Mouse (Mus musculus) heart, postnatal 4 days (tissue): ENCODE results near the gene Ptprh. TPM values are rescaled to one million over a fixed set of nuclear protein-coding genes. Genes with fewer than 3 reads are reported as not detected.
"Not testable (repeated sequence)": the region's sequence is repeated elsewhere in the genome, so short reads cannot be mapped to it uniquely, and the experiment has no call there.

Experiments
- DNase-seq: peaks from one replicate; pipeline ENCODE4 v3.0.0; 2021
- total RNA-seq, 2 experiments: library from RNA; stranded (reverse); gene quantifications; 2 replicates each; pipeline ENCODE4 v1.2.3; 2021

The Ptprh gene
- total RNA-seq, 2 experiments from 2014 or later, result not detected

DNA sequence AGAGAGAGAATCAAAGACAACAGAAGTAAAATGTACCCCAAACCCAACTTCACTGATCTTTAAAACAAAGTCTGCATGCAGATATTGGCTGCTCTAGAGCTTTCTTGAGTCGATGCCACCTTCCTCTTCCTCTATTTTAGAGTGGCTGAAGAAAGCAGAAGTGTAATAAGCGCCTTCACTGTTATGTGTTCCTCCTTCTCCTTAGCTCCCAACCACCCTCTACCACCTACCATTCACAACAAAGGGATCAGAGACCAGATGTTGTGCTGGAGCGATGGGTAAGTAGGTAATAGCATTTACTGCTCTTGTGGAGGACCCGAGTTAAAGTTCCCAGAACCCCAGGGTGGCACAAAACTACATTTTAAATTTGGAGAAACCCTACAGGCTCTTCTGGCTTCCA, 6.8 kb downstream of the Ptprh start:
- not testable (repeated sequence) for DNase-seq

DNA sequence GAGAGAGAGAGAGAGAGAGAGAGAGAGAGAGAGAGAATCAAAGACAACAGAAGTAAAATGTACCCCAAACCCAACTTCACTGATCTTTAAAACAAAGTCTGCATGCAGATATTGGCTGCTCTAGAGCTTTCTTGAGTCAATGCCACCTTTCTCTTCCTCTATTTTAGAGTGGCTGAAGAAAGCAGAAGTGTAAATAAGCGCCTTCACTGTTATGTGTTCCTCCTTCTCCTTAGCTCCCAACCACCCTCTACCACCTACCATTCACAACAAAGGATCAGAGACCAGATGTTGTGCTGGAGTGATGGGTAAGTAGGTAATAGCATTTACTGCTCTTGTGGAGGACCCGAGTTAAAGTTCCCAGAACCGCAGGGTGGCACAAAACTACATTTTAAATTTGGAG, 22.4 kb downstream of the Ptprh start:
- DNase-seq, result not testable (repeated sequence)

DNA sequence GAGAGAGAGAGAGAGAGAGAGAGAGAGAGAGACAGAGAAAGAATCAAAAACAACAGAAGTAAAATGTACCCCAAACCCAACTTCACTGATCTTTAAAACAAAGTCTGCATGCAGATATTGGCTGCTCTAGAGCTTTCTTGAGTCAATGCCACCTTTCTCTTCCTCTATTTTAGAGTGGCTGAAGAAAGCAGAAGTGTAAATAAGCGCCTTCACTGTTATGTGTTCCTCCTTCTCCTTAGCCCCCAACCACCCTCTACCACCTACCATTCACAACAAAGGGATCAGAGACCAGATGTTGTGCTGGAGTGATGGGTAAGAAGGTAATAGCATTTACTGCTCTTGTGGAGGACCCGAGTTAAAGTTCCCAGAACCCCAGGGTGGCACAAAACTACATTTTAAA, 31.5 kb downstream of the Ptprh start:
- not testable (repeated sequence) for DNase-seq

DNA sequence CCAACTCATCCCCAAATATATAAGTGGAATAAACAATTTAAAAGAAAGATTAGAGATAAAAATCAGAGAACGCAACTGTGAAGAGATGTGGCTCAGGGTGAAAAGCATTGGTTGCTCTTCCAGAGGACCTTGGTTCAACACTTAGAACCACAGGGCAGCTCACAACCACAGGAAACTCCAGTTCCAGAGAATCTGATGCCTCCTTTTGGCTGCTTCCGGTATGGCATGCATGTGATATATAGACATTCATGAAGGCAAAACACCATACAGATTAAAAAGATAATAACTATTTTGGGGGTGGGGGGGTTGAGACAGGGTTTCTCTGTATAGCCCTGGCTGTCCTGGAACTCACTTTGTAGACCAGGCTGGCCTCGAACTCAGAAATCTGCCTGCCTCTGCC, 41.2 kb downstream of the Ptprh start:
- DNase-seq, result no peak

DNA sequence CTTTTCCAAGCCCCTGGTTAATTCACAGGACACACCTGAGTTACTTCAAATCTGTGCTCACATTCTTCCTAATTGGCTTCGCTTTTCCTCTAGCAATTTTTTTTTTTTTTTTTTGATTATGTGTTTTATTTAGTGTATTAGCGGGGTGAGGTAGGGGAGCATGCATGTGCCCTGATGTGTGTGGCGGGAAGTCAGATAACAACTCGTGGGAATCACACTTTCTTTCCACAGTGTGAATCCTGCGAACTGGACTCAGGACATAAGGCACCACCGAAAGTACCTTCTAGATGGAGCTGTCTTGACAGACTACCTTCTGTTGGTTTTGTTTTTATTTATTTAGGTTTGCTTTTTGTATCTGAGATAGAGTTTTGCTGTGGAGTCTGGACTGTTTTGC, 46.7 kb downstream of the Ptprh start:
- DNase-seq, result no peak

DNA sequence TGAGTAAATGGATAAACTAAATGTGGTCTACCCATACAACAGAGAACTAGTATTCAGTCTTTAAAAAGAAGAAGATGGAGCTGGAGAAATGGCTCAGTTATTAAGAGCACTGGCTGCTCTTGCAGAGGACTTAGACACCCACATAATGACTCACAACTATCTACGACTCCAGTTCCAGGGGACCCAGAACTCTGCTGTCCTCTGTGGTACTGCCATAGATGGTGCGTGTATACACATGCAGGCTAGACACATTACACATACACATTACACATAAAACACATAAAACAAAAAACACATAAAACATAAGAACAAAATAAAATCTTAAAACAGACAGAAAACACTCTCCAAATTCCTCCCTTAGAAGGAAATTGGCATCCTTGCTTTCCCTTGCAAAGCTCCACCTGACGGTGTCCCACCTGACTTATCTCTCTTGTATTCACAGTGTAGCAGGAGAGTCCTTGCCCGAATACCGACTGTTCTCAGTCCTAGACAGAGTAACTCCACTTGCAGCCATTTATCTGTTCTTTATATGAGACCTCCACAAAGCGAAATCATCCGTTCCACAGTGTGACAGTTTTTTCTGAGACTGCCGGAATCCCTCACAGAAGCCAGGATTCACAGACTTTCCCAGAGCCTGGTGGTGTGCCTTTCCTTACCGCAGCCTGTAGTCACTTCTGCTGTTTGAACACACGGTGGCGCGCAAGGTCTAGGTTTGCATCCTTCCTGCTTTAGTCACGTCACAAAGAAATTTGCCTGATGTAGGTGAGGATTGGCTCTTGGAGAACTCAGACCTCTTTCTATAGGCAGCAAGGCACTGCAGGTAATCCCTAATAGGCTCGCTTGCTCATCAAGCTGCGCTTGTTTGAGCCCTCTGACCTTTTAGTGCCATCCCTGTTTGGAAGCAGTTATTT, 47.3 kb downstream of the Ptprh start:
- peak; percentile 78 for DNase-seq

DNA sequence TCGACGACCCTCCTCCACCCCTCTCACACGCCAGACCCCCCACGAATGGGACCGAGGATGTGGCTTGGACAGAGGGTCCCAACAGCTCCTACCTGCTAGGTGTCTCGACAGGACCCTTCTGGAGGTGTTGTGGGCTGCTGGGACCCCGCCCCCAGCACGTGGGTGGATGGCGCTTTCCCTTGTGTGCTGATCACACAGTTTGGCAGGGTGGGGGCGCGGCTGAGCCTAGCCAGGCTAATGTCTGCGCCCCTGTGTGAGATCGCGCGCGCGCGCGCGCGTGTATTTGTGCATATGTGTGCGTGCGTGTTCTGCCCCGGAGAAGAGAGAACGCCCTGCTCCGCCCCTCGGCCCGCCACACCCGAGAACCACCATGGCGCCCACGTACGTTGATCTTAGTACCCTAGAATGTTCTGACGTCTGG, 56.6 kb downstream of the Ptprh start, which contains the start of gene Syt5:
Gene Syt5 (minus strand): TSS at position 321 of the 421 bp plus-strand sequence.
- peak; percentile 17 for DNase-seq

DNA sequence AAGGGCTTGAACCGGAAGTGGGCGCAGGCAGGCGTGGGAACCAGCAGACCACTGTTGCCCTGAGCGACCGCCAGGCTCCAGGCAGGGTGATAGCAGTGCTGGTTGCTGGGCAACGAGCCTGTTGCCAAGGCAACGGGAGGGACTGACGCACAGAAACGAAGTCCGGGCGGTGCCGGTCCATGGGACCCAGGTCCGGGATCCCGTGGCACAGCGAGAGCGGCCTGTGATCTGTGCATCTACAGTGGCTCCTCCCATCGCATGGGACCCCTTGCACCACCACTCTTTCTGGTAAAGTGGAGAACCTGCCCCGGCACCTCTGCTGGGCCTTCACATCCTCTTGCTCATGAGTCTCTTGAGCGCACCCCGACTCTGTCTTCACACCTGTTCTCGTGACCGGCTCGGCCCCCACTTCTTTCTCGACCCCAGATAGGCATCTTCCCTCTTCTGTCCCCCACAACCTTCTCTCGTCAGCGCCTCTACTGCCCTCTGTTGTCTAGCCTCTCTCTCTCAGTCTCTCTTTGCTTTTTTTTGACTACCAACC, 57.2 kb downstream of the Ptprh start:
- DNase-seq, result peak; percentile 77

DNA sequence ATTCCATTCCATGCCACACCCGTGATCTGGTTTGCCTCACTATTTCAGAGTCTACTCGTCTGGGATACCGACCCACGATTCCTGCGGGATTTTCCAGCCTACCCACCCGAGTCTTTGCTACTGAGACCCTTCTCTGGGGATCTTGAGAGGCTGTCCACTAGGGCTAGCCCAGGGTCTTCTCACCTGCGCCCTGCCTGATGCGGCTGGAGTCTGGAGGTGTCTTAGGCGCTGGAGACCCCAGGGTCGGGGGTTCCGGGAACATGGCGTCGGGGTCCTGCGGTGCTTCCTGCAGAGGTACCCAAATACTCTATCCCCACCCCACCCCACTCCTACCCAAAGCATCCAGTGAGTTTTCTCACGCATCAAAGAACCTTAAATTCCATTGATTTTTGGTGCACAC, 57.8 kb downstream of the Ptprh start:
- DNase-seq, result no peak

DNA sequence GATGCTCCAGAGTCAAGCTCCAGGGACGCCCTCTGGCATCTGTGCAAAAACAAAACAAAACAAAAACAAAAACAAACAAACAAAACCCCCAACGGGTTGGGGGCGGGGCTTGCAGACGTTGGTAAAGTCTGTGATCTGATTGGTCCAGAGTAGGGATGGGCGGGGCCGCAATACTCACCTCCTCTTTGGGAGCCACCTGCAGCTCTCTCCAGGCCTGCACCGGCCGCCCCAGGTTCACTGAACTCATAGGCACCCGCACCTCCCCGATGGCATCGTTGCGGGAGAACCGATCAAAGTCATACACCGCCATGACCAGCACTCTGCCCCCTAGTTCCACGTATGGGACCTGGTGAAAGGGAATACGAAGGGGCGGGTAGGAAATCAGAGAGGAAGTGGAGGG, 61.8 kb downstream of the Ptprh start:
- DNase-seq, result no peak

DNA sequence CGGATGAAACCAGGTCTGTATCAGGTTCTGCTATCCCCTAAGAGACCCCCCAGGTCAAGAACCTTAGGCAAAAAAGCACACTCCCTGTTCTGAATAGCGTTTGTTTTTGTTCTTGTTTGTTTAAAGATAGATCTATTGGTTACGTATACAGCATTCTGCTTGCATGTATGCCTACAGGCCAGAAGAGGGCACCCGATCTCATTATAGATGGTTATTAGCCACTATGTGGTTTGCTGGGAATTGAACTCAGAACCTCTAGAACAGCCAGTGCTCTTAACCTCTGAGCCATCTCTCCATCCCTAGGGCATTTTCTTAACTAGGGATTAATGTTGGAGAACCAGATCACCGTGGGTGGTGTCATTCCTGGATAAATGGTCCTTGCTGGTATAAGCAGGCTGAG, 62.5 kb downstream of the Ptprh start:
- no peak for DNase-seq

DNA sequence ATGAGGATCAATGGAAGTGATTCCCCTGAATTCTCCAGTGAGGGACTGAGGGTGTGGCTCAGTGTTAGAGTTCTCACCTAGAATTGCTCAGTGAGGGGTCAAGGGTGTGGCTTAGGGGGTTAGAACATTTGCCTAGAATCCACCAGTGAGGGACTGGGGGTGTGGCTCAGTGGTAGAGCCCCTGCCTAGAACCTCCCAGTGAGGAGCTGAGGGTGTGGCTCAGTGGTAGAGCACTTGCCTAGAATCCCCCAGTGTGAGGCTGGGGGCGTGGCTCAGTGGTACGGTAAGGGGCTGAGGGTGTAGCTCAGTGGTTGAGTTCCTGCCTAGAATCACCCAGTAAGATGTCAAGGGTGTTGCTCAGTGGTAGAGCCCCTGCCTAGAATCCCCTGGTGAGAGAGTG, 64.8 kb downstream of the Ptprh start:
- DNase-seq, result no peak

DNA sequence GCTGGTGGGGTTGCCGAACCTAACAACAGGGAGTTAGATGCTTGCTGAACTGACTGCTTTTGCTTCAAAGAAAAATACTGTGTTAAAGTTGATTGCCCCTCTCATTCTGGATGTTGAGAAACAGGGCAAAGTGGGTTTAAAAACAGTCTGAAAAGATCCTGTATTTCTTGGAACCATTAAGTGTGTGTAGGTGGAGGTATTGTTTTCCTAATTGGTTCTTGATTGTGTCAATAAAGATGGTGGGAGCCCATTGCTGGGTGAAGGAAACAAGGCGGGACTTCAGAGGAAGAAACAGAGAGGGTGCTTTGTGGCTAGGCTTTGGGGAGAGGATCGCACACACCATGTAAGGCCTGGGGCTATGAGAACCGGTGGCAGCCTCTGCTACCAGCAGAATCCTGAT, 66.7 kb downstream of the Ptprh start:
- DNase-seq, result no peak

DNA sequence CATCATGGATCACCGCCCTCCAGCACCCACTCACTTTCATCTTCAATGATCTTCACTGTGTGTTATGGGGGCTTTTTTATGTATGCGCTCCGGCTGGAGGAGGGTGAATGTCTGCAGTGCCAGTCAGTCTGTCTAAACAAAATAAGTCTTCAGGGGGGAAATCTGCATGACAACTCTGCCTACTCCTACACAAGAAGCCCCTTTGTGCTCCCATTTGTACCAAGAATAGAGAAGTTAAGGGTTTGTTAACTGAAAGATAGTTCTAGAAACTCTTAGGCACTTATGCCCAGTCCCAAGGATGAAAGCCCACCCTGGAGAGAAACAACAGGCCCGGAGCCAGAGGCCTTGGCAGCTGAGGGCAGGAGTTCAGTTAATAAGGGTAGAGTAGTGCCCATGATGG, 67.5 kb downstream of the Ptprh start:
- DNase-seq, result no peak

DNA sequence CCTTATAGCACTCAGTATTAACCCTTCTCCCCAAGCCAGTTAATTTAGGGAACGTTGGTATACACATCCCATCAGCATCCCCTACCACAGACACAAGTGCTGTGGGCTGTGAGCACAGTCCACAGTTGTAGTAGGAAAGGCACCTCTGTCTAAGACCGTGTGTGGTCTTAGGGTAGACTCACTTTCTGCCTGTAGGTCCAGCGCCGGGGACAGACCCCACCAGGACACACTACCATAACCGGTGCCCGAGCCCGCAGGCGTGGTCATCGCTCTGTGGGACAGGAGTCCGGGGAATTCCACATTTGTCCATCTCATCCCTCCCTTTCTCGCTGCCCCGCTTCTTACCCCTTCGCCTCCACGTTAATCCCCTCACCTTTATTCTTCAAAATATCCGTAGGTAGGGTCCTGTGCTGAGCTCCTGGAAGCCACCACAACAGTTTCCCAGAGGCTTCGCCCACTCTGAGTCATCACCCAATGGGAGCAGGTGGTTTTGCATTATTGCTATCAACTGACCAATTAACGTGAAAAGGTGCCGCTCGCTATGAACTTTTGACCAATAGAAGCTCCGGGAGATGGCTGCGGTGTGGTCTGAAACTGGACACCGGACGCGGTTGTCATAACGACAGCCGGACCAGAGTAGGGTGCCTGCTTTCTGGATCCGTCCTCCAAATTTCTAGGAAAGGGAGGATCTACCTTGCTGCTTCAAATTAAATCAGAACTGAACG, 71.7 kb downstream of the Ptprh start, which contains the start of gene Dnaaf3:
Gene Dnaaf3 (minus strand): TSS at position 449 of the 725 bp plus-strand sequence.
- DNase-seq, result peak; percentile 78

DNA sequence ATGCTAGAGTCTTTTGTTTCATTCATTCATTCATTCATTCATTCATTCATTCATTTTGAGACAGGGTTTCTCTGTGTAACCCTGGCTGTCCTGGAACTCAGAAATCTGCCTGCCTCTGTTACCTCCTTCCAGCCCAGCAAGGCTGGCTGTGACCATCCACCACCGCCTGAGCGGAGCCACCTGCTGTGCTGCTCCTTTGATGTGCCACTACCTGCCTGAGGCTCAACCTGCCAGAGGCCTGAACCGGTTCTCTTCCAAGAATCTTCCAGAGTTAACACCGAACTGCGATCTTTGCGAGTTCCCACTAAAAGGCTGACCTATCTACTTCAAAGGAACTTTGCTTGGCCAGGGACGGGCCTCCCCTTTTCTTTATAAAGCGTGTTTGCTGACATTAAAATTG, 73.7 kb downstream of the Ptprh start:
- DNase-seq, result not testable (repeated sequence)

DNA sequence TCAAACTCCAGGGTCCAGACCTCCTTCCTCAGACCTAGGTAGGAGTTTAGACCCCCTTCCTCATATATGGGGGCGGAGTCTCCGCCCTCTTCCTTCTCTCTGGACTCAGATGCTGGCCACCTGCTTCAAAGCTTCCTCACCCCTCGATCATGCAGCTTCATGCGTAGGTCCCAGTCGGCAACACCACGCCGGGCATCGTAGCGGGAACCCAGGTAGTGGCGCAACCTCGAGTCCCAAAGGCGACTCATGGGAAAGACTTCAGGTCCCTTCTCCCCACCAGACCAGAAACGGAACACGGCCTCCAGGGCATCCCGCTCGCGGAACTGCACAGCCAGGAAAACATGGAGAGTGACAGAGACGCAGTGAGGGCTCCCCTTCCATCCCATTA, 76.5 kb downstream of the Ptprh start:
- DNase-seq, result no peak

DNA sequence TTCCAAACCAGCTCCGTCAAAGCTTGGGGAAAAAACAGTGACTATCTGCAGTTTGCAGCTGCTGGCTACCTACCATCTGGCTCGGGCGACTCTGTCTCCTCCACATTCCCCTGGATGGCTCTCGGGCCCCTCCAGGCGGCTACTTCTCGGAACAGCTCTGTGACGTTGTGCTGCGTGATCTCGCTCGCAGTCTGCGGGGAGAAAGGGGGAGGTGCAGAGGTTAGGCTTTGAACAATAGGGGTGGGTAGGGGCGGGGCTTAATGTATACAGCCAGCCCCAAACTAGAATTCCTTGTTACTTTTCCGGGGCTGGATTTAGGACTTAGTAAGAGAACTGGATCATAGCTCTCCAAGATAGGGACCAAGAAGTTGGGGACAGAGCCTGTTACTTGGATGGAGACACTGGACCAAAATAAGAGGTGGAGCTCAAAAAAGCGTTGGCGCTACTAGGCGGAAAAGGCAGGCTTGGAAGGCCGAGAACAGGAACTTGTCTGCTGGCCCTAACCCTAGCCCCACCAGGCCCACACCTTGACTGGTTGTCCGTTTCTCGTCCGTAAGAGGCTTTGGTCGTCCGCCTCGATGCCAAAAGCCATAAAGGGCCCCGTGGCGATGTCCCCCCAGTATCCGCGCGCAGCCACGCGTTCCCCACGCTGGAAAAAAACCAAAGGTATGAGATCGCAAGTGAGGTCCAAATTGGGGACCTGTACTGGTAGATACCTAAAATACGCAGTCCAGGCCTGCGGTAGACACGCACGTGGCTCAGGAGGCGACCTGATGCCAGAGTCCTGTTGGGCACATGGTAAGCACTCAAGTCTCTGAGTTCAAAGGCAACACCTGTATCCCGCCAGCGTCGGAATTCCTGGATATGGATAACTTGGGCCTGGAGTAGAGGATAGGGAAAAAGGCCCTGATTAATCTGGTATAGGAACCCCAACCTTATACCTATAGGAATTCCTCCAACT, 77.2 kb downstream of the Ptprh start:
- DNase-seq, result peak; percentile 90

DNA sequence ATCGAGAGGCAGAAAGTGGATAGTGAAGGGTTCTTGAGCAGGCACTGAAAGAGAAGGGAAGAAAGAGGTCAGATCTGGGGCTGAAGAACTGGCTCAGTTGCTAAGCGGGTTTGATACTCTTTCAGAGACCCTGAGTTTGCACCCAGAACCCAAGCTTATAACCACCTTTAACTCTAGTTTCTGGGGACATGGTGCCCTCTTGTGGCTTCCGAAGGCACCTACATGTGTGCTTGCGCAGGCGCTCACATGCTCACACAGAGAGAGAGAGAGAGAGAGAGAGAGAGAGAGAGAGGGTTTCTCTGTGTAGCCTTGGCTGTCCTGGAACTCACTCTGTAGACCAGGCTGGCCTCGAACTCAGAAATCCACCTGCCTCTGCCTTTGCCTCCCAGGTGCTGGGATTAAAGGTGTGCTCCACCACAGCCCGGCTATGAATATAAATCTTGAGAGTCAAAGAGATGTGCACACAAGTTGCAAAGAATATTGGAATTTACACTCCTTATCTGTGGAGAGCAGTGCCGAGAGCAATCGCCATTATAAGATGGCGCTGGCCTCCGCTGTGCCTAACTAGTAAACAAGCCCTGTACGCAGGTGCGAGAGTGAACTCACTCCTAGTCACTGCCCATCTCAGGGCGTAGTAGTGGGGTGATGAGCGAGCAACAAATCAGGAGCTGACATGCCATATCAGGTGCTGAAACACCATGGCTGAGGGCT, 79.5 kb downstream of the Ptprh start, which contains the start of gene Tnni3:
Gene Tnni3 (minus strand): TSS at position 18 of the 711 bp plus-strand sequence.
- DNase-seq, result peak; percentile 79

DNA sequence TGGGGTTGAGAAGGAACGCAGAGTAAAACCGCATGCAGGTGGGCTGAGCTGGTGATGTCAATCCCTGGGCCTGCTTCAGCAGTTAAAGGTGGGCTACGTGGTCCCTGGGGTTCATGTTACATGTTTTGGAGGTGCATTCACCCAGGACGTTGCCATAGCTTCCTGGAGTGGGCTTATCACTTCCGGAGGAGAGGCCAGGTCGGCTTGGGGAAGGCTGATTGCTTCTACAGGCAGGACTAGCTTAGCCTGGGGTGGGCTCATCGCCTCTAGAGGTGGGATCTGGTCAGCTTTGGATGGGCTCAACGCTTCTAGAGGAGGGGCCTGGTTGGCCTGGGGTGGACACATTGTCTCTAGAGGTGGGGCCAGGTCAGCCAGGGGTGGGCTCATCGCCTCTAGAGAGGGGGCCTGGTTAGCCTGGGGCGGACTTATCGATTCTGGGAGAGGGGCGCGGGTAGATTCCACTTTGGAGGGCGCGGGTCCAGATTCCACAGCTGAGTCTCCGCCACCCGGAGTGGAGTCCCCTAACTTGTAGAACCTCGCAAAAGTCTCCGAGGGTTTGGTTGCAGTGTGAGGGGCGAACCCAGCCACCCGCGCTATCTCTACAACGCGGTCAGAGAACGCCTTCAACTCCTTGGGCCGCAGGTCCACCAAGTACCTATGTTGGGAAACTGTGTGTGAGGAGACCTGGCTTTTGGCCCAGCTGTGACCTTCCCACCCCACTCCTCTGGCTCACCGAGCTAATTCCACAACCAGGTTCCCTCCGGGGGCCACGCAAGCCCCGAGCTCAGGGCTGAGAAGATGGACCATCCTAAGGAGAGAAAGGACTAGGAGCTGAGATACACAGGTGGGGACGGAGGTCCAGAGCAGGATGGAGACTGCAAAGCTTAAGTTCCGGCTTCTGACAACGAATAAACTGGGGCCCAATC, 80.4 kb downstream of the Ptprh start:
- peak; percentile 42 for DNase-seq
